Mouse (Mus musculus): ENCODE results near the gene Frem2. TPM values are rescaled to one million over a fixed set of nuclear protein-coding genes. Genes with fewer than 3 reads are reported as not detected.
A peak's percentile ranks its signal among the peaks of the same experiment; 100 is the strongest.

Frem2 gene
- polyA plus RNA-seq, 1 experiment from 2014 or later: 0.06 TPM

DNA sequence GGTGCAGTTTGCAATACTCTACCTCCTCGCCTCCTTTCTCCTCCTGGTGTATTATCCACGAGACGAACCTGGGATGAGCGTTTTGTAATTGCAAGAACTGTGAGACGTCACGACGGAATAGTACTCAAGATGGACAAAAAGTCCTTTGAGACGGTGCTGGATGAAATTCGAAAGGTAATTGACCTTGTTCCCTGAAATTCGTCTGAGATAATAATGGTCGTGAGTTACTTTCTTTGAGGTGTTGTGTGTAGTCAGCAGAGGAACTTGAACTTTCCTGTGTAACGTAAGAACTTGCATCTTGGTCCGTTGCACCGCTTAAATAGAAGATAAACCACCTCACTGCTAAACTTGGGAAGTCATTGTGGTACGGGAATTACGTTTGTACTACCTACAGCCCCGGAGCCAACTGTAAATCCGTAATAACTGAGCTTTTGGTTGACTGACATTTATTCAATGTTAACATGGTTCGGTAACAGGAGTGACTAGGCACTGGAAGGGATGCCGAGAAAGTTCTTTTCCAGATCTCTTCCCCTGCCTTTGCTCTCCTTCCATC, 192.9 kb downstream of the Frem2 start:
- Histone ChIP-seq H3K9ac (replicated peaks) (peak overlapping the region; percentile 87), H3K36me3 (replicated peaks; ENCODE audit: insufficient read depth, low read length) (peaks cover 10% of the 10 kb centered on the region; the same call in 1 of the 2 replicates), H3K9me3 (ENCODE audit: low read length) (no peaks in the 10 kb centered on the region), H3K4me3 (ENCODE audit: low read depth, low read length) (peak overlapping the region; percentile 93), H3K4me2 (ENCODE audit: low read depth, low read length) (peak overlapping the region; percentile 85), H3K4me1 (ENCODE audit: insufficient read depth) (peaks cover 31% of the 10 kb centered on the region), H3K27me3 (ENCODE audit: insufficient read depth, low read length) (no peaks in the 10 kb centered on the region), H3K27ac (ENCODE audit: low read depth) (peak overlapping the region; percentile 93)
- ATAC-seq: no peak
- WGBS (ENCODE audit: insufficient replicate concordance): under 1% methylated on average over 20 of the region's 20 CpGs
- TF ChIP-seq EP300 (IDR thresholded peaks at IDR 0.05; ENCODE audit: low read depth) (no peak), CTCF (IDR thresholded peaks at IDR 0.05; ENCODE audit: low read depth) (no peak)
- no peak for DNase-seq

Other genes starting within 250 kb of the Frem2 start
- 5.0 and 6.1 TPM in 2 replicates for gene Nhlrc3, start 194.0 kb downstream of the Frem2 start, polyA plus RNA-seq (2015; fragmentation: Nextera tagmentation; extraction: Ambion mirVana)
- gene Proser1, start 193.7 kb downstream of the Frem2 start, polyA plus RNA-seq (2015; fragmentation: Nextera tagmentation; extraction: Ambion mirVana): 4.0 and 4.1 TPM in 2 replicates
- gene Stoml3, start 168.7 kb downstream of the Frem2 start, polyA plus RNA-seq (2015; fragmentation: Nextera tagmentation; extraction: Ambion mirVana): not detected in 2 replicates
- not detected in 2 replicates for gene Gm10985, start 187.7 kb upstream of the Frem2 start, polyA plus RNA-seq (2015; fragmentation: Nextera tagmentation; extraction: Ambion mirVana)
- 57.0 and 59.6 TPM in 2 replicates for gene Ufm1, start 206.5 kb upstream of the Frem2 start, polyA plus RNA-seq (2015; fragmentation: Nextera tagmentation; extraction: Ambion mirVana)

All from liver, postnatal 0 days (tissue).